Mouse (Mus musculus) frontal cortex, postnatal 10 days (tissue): ENCODE data around the gene Fbxo40.

Source experiments
- DNase-seq, 2 experiments: peaks; one replicate each; pipeline ENCODE4 v3.0.0; 2022; ENCODE audit warnings: low spot score in 2 of 2, mixed read lengths in 1 of 2

Gene Fbxo40

DNA sequence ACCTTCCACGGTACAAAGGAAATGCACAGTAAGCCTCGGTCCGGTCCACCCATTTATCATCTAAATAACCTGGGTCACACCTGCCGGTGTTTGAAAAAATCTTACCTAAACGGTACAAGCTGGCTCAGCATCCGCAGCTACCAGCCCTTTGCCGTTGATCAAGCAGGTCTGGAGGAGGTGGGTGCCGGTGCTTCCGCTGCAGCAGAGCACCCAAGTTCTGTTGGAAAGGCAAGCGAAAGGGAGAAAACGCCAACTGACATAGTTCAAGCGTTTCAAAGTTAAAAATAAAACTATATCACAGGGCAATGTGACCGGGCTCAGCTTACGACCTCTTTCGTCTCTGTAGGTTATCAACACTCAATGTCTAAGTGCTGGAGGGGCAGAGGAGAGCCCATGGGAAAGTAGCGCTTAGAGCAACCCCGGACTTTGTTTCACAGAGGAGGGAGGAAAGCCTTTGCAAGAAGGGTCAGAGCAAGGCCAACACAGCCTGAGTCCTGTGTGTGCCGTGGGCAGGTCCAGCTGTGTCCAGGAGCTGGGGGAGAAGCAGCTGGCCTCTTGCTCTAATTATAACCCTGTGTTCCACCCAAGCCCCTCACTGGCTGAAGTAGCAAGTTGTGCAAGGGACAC is at the start of gene Fbxo40:
Fbxo40 (minus strand) TSS at position 469 of the 627 bp plus-strand sequence.
- DNase-seq = no peak

DNA sequence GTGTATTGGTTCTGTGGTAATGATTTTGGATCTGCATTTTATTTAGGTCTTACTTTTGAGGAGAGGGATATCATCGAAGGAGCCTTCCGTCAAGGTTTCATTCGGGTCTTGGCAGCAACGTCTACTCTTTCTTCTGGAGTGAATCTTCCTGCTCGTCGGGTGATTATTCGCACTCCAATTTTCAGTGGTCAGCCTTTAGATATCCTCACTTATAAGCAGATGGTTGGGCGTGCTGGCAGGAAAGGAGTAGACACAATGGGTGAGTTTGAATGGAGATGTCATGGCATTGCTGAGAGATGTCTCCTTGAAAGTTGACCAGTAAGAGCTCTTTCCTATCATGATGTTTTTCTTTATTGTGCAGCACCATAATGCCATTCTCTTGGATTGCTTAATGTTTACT is 44.5 kb upstream of the Fbxo40 start:
- no peak for DNase-seq

DNA sequence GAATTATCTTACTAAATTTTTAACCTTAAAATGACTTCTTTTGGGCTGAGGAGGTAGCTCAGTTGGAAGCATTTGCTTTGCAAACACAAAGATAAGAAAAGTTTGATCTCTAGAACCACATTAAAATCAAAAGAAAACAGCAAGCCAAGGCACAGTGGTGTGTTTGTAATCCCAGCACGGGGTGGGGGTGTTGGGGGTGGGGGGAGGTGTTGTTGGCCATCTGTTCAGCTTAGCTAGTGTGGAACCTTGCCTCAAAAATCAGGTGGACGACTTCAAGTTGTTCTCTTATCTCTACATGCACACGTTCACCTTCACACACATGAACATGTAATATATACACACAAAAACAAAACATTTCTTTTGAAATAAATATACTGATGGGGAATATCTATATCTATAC is 41.7 kb upstream of the Fbxo40 start:
- DNase-seq = no peak

DNA sequence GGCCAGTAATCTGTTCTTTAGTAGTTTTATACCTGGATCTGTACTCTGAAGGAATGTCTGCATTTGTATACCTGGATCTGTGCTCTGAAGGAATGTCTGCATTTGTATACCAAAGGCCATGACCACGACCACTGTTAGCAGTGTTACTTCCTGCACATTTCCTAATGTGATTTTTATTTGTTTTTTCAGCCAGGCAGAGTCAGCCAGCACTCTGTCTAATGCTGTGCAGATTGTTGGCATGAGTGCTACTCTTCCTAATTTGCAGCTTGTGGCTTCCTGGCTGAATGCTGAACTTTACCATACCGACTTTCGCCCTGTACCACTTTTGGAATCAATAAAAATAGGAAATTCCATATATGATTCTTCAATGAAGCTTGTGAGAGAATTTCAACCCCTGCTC is 37.3 kb upstream of the Fbxo40 start:
- no peak for DNase-seq

DNA sequence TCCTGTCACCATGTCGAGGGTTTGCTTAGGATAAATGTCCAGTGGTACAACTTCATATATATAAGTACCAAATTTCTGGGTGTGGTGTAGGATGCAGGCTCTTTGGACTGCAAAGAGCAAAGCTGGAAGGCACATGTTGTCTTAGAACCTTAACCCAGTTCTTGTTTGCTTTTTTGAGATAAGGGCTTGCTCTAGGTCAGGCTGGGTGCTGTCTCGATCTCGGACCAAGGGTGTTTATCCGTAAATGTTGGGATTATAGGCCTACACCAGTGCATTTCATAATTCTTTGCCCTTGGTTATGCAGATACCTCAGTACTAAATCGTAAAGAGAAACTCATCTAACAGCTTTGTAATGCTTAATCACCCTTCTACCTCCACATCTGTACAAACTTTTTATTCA is 22.1 kb upstream of the Fbxo40 start:
- no peak for DNase-seq

DNA sequence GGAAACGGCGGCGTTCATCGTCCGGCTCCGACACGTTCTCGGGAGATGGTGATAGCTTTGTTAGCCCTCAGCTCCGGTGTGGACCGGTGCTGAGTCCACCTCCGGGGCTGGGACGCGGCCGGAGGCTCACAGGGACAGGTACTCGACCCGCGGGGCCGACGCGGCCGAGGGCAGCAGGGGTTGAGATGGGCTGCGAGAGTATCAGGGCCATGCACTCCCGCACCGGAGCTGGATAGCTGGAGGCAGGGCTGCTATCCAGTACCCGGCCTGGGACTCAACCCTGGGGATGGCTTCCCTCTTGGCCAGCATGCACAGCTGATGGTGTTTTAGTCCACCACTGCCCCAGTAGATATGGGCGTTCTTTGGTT is 21.6 kb upstream of the Fbxo40 start:
- peak in 1 of 2 experiments; percentile 9 for DNase-seq

DNA sequence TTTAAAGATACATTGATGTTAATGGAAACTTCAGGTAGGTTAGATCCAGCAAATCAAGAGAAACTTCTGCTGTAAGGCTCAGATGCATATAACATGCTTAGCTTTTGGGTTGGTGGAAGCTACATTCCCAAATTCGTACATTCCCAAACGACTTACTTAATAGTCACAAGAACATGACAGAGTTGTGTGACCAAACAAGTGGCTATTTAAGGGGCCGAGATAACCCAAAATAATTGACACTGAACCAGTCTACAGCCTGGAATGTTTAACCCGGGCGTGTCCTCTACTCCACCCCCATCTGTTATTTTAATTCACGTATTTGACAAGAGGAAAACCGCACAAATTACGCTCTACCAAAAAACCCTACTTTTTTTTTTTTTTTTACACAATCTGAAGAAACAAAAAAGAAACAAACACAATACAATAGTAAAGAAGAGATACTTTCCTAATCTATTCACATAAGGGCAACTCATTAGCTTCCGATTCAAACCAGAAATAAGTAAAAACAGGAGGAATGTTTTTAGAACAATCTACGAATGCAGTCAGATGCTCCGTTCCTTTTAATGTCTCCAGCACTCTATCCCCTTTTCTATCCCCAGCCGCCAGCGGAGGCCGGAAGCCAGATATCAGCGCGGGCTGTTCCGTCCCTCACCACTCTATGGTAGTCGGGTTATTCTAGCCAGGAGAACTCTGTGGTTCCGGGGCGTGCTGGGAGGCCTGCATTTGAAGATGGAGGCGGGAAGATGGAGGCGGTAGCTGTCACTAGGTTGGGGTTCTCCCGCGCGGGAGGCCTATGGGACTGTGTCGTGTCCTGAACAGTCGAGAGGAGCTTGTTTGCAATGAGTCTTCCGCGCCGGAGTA is 21.0 kb upstream of the Fbxo40 start, which contains the start of gene Polq:
Polq (plus strand) TSS at position 726 of the 861 bp plus-strand sequence.
- DNase-seq = peak; percentile 84 to 89

DNA sequence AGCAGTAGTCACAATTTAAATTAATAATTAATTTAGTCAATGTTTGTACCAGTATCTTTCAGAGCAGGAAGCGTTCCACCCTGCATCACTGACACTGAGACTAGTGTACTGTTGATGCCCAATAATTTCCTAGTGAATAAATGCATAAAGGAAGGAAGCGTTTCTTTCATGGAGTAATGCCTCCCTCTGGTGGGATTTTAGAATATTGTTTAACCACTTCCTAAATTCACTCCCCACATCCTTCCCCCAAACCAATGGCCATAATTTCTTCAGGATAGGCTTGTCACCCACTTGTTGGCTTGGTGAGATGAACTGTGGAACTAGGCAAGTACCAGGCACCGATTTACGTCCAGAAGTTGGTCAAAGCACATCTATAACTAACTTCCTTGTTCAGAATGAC is 20.1 kb upstream of the Fbxo40 start:
- no peak for DNase-seq

DNA sequence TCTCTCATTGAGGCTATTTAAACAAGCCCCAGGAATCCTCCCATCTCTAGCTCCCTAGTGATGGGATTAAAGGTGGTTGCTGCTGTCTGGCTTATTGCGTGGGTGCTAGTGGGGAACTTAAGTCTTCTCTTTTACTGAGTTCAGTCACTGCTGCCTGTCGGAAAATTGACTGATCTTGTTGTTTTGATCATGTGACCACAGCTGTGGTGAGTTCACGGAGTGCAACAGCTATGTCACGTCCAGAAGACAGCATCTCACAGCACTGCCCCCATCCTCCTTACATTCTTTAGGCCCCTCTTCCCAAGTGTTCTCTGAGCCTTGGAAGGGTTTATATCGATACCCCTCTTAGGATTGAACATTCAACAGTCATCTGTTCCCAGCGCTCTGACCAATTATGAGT is 19.0 kb upstream of the Fbxo40 start:
- no peak for DNase-seq

DNA sequence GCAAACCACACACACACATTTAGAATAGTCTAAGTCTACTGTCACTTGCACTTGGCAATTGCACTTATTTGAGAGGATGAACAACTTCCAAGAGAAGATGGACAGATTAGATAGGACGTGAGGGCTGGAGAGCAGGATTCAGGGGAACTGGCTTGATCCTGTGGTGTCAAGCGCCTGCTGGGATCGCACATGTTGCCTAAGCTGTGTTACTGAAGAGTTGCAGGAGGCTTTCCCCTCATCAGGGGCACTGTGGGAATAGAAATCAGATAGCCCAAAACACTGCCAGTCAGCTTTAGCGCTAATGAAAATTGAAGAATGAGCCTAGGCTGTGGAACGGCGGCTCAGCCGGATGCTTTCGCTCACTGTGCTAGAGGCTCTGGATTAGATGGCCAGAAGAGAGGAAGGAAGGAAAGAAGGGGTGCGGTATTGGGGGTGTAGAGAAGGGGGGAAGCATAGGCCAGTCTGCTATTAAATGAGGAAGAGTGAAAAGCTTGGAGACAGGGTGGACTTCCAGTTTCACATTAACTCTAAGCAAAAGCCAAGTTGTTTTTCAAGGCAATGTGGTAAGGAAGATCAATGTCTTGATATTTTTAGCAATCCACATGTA is 9.2 kb upstream of the Fbxo40 start:
- DNase-seq = no peak

DNA sequence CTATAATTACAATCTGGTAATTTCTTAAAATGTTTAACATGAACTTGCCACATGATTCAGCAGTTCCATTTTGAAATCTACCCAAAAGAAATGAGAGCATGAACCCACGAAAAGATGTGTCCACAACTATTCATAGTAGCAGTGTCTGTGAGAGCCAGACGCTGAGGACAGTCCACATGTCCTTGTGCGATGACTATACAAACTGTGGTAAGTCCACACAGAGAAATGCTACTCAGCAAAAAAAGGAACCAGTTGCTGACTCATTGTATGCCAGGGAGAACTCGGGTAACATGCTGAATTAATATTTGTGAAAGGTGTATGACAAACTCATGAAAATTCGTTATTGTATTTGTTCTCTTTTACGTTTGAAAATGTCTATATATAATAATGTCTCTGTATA is 7.4 kb upstream of the Fbxo40 start:
- no peak for DNase-seq

DNA sequence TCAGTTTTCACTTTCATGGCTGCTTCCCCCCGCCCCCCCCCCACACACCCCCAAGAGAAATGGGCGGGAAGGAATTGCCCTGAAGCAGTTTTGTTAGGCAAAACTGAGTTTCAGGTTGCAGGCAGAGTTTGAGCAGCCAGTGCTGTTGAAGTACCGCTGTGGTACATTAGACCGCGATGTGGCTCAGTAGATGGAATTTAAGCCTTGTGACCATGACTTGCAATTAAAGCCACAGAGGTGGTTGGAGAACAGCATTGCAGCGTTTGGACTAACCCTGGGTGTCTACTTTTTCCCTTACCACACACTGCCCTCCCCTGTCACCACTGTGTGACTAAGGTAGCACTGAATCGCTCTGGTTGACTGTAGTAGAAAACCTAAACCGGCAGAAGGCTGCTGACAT is 774 bp downstream of the Fbxo40 start:
- DNase-seq = no peak

DNA sequence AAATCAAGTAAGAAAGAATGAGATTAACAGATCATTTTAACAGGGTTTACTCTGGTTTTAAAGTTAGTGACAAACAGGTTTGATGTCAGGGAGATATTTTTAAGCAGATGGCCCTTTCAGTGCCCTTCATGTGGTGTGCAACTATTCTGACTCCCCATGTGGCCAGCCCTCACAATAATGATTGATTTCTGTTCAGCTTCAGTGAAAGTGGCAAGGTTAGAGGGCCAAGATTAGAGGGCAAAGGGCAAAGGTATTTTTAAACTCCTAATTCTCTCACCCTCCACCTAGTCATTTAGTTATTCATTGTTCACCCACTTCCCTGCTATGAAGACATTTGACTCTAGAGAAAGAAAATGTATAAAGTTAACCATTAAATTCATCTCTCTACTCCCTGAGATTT is 2.2 kb downstream of the Fbxo40 start:
- DNase-seq = no peak

DNA sequence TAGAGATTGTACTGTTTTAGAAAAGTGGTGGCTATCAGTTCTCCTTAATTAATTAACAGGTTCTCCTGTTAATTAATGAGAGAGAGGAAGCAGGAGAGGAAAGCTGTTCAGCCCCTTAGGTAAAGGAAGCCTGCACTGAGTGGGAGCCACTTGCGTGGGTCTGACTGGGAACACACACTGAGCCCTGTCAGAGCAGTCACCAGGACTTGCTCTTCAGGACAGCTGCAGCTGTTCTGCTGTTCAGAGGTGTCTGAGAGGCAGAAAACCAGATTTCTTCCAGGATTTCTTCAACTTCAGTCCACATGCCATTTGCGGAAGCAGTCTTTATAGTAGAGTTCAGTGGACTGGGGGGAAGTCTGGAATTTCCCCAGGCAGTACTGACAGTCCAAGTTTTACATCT is 2.9 kb downstream of the Fbxo40 start:
- no peak for DNase-seq

DNA sequence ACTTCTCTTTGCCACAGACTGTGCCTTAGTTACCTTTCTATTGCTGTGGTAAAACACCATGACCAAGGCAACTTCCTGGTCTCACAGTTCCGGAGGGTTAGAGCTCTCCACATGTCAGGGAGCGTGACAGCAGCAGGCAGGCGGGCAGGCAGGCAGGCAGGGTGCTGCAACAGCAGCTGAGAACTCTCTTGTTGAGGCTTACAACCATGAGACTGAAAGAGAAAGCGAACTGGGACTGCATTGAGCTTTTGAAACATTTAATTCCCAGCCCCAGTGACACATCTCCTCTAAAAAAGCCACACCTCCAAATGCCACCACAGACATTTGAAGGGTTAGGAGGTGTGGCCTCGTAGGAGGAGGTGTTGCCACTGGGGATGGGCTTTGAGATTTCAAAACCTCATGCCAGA is 4.6 kb downstream of the Fbxo40 start:
- DNase-seq = no peak

DNA sequence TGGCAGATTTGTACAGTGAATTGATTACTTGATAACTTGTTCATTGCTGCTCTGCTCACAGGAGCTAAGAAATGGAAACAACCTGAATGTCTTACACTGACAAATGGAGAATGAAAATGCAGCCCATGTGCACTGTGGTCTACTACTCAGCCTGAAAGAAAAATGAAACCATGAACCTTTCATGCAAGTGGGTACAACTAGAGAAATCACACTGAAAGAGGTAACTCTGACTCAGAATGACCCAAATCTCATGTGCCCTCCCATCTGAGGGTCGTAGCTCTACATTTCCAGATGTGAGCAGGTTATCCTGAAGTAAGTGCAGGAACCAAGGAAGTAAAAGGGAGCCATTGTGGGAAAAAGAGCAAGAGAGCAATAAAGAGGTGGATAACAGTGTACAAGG is 6.5 kb downstream of the Fbxo40 start:
- no peak for DNase-seq

DNA sequence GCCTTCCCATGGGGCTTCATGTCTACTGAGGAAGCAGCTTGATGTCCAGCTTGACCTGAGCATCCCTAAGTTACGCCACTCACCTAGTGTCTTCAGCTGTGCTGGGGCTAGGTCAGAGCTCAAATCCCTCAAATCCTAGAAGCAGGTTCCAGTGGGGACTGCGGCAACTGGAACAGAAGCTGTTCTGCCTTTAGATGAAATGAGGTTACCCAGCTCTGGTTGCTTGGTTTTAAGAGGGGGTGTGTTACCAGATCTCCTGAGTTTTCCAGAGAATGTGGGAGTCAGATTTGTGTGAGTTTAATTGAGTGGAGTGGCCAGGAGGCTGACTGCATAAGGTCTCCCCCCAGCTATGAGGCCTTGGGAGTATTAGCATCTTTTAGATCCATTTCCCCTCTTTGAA is 11.1 kb downstream of the Fbxo40 start:
- DNase-seq = no peak

DNA sequence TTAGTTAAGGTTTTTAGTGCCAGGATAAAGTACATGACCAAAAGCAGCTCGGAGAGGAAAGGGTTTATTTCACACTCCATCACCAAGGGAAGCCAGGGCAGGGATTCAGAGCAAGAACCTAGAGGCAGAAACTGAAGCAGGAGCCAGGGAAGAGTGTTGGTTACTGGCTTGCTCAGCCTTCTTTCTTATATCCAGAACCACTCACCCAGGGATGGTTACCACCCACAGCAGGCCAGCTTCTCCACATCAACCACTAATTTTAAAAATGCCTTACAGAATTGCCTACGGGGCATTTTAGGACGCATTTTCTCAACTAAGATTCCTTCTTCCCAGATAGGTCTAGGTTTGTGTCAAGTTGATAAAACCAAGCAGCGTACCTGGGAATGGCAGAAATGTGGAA is 26.9 kb downstream of the Fbxo40 start:
- DNase-seq = no peak

DNA sequence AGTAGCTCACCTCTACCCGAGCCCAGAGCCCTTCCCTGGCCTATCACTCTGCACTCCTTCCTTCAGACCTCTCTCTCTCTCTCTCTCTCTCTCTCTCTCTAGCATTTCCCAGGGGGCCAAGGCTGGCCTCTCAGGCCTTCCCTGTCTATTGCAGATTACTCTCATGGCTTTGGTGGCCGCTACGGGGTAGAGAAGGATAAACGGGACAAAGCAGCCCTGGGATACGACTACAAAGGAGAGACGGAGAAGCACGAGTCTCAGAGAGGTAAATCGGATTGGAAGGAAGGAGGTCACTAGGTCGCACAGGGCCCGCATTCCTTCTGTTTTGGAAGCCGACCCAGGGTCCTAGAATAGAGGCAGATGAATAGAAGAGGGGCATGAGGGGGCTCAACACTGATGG is 35.2 kb downstream of the Fbxo40 start:
- no peak for DNase-seq

DNA sequence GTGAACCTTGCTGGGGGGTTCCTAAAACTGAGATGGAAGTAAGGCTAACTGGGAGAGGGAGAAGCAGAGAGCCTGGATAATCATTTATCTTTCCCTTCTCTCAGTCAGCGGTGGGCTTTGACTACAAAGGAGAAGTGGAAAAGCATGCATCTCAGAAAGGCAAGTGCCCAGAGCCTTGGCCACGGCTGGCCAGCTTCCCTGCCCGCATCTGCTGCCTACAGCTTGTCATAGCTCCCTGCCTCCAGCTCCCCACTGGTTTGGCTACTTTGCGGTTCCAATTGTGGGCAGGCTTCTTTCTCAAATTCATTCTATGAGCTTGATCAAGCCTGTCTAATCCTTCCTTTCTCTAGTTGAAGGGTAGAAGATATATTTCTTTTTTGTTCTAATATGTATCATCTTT is 39.2 kb downstream of the Fbxo40 start:
- DNase-seq = no peak

DNA sequence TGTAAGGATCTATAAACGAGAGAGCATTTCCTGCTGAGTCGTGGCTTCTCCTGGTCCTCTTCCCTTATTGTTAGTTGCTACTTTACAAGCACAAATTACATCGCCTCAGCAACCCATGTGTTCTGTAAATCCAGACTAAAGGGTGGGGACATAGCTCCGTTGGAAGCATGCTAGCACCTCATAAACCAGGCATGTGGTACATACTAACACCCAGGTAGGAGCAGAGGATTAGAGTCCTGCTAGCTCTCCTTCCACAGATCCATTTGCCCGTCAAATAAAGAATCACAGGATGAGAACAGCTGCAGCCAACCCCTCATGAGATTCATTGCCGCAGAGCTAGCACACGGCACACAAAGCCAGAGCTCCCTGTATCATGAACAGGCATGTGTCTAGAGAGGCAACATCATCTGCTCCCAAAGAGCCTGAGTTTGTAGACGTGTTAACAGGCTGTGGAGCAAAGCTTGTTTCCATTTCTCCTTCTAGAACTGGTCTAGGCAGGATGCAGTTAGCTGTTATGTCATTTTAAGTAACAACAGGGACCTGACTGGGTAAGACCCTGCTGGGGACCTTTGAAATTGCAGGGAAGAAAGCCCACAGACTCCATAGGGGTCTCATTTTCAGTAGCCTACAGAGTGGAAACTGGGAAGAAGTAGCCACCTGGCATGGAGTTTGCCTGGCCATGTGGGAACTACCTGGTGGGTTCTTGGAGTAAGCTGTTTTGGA is 40.5 kb downstream of the Fbxo40 start:
- no peak for DNase-seq

DNA sequence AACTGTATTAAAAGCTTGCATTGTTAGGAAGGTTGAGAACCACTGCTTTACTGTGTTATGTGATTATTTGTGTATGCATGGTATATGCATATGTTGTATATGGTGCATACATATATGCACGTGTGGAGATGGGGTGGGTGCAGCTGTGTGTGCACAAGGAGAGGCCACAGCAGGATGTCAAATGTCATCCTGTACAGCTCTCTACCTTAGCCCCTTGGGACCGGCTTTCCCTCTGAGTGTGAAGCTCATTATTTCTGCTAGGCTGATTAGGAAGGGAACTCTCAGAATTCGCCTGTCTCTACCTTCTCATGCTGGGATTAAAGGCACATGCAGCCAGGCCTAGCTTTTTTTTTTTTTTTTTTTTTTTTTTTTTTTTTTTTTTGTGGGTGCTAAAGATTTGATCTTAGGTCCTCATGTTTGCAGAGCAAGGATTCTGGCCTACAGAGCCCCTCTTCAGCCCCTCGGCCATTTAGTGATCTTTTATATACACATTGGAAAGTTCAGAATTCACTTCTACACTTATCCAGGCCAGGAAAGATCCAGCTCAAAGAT is 42.5 kb downstream of the Fbxo40 start:
- no peak for DNase-seq
